Mouse (Mus musculus) brain, embryonic 14.5 days (tissue): ENCODE results near the gene Tspan5.

Experiments
- CTCF ChIP-seq: fragments of 200-500 bp; IDR thresholded peaks from 2 replicates; pipeline ENCODE4 v1.5.1; 2012; ENCODE audit warnings: inconsistent platforms, mild to moderate bottlenecking, moderate library complexity, borderline replicate concordance; ENCODE audit not compliant: insufficient read depth, insufficient read length; ENCODE audit errors: extremely low read depth
- POLR2A ChIP-seq: fragments of 200-500 bp; IDR thresholded peaks from 2 replicates; pipeline ENCODE4 v1.6.1; 2012; ENCODE audit warnings: mild to moderate bottlenecking, inconsistent platforms, borderline replicate concordance; ENCODE audit not compliant: poor library complexity, insufficient read depth, insufficient read length, severe bottlenecking; ENCODE audit errors: extremely low read depth

GRCm38 (mm10) chr3:138802722-138803443 is 60.9 kb downstream of the Tspan5 start:
- TF ChIP-seq CTCF: no peak
- no peak for TF ChIP-seq POLR2A
